Mouse (Mus musculus): ENCODE data around the gene Elavl3. TPM values are rescaled to one million over a fixed set of nuclear protein-coding genes. Genes with fewer than 3 reads are reported as not detected.

The Elavl3 gene
- 0.12 and 0.13 TPM in 2 replicates for polyA plus RNA-seq (2012; rRNA removed; ENCODE audit: low replicate concordance)

DNA sequence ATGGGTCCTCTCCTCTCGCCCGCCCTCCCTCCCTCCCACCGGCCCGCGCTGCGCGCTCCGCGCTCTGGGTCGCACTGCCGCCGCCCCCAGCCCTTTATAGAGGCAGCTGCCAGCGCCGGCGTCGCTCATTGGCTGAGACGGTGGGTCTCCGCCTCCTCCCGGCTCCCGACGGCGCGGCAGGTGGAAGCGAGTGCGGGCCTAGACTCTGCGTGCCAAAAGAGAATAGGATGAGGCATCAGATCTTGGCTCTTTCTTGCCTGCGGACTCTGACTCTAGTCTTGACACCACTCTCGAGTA is at the start of gene Elavl3:
TSS of gene Elavl3 (minus strand) at position 66 of the 297 bp plus-strand sequence.

DNA sequence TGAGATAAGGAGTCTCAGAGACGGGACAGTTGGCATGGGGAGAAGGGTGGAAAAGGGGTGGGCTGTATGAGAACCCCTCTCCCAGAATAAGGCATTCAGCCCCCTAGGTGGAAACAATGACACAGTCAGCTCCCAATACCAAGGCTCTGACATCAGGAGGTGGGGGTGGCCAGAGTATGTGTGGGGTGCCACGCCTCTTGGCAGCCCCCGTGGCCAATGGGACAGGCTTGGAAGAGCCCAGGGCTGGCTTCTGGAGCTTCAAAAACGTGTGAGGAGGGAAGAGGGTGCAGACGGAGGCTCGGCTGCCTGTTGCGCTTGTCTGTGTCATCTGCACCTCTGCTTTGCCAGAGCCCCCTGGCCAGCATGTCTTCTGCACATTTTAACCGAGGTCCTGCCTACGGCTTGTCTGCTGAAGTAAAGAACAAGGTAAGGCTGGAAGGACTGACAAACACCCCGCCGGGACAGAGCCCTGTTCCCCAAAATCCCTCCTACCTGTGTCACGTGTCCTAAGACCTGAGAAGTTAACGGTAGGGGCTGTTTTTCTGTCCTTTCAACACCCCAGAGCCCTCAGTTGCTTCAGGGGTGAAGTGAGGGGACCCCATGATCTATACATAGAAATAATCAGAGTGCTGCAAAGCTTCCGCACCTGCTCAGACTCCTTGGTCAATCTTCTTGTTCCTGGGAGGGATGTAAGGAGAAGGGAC is 47.3 kb upstream of the Elavl3 start, which contains the start of gene Cnn1:
TSS of gene Cnn1 (plus strand) at position 224 of the 704 bp plus-strand sequence.

DNA sequence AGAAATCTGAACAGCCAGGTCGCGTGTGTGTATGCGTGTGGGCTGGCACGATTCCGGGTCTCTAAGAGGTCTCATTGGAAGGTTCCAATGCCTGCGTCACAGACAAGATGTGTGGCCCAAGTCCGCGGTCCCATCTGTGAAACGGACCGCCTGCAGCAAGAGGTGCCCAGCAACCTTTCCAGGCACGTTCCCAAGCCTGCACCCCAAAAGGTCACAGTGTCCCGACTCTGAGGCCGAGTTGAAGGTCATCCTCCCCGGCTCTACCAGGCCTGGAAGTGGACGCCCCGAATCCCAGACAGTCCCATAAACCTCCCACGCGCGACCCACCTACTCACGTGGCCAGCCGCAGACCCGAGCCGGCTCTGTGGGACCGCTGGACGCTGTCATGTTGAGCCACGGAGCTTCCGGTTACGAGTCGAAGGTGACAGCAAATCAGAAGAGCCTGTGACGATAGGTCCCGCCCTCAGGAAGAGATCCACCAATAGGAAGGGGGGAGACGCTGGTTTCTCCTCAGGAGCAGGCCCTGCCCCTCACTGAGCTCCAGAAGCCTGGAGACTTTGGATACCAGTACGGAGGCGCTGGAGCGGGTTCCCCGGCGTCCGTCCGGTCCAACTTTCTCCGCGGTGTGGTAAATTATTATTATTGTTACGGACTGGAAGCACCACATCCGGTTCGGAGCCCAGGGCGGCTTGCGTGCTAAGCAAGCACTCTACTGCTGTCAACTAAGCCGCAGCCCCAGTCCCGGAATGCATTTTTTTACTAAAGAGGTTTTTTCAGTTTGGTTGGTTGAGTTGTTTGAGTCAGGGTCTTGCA is 33.4 kb upstream of the Elavl3 start, which contains the start of gene Ecsit:
TSS of gene Ecsit (minus strand) at position 417 of the 813 bp plus-strand sequence.

DNA sequence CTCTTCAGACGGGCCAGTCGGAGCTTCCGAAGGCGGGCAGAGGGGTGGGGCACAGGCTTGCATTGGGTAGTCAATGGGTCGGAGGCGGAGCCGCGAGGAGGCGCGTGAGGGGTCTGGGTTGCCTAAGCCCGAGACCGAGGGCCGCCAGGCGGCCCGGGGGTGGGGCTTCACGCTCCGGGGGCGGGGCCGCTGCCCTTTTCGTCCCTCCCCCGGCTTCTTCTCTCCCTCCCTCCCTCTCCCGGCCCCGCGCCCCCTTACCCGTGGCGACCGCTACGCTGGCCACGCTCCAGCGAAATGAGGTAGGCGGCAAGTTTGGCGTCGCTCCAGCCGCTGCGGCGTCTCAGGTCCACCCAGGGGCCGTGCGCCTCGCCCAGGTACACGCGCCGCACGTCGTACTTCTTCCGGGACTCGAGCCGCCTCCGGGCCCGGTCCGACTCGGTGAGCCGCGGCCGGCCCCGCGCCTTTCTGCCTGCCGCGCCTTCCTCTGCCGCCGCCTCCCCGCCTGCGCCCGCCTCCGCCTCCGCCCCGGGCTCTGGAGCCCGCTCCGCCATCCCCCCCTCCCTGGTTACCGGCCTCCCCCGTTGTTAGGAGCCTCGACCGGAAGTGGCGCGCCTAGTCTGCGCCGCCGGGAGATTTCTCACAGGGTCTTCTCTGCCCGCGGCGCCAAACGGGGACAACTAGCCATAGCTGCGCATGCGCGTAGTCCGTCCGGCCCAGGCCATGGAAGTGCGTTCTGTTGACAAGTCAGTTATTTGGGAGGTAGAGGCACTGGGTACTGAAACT is 19.2 kb upstream of the Elavl3 start, which contains the start of the genes Gm49318 and Zfp653:
TSS of gene Gm49318 (minus strand) at position 469 of the 783 bp plus-strand sequence.
TSS of gene Zfp653 (minus strand) at position 586 of the 783 bp plus-strand sequence.

DNA sequence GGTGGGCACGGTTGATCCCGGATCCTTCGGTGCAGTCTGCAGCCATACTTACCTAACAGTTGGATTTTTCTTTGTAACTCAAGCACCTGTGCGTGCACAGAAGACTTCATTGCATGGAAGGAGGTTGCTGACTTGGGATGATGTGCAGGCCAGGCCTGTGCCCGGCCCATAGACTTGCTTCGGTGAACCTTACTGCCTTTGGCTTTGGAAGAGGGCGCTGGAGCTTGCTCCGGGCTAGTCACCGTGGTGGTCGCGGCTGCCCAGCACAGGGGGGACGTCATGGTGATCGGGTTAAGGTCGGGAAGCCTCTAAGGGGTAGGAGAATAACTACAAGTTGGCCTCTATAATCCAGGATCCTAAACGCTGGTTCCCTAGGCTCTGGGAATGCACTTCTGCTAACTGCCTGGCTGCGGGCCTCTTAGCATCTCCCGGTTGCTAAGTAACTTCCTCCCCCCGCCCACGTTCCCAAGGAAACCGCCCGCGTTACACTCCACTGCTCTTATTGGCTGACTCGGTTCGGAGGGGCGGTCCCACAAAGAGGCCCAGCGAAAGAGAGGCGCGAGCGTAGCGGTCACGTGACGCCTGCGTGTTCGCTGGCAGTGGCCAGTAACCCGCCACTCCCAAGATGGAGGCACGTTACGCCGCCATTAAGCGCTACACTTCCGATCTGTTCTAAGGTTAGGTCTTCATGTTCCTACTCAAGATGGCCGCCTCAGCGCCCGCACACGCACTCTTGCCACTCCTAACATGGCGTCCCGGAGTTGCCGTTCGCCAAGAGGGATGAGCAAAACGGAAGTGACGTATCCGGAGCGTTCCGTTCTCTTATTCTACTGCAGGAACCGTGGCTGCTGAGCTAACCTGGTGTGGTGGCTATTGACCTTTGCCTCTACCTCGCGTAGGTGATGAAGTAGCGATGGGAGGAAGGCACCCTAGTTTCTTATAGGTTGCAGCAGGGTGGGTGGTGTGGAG is 49.3 kb downstream of the Elavl3 start, which contains the start of the genes Ccdc151 and Prkcsh:
TSS of gene Ccdc151 (minus strand) at position 441 of the 969 bp plus-strand sequence.
TSS of gene Prkcsh (plus strand) at position 613 of the 969 bp plus-strand sequence.

DNA sequence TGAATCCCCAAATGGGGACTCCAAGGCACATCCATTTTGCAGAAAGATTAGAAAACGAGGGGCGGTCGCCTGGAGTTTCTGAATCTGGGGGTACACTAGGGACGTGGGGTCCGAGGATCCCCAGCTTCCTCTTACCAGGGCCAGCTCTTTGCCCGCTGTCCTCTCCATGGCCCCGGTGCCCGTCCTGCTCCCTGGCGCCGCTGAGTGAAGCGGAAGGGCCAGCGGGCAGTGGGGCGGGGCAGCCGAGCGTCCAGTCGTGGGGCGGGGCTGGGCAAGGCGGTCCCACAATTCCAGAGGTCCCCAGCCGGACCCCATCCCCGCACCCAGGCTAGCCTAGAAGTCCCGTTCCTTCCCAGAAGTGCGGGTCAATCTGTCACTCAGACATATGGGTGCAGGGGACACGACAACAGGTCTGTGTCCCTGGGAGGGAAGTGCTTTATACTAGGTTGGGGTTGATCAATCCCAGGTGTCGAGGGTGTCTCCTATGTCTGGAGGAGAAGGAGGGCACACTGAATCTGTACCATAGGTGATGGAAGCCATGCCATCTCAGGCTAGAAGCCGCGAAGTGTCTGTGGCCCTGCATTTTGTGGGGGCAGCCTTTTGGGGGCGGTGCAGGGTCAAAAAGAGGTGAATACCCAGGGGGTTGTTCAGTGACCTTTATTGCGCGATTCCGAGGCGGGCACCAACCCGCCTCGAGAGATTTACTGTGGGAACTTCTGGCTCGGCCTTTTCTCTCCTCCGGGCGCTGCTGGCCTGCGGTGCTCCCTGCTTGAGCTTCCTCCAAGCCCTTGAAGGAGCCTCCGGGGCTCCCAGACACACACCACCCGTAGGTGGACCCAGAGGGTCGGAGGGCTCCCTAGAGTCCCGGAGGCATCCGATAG is 62.4 kb downstream of the Elavl3 start, which contains the start of gene Rgl3:
TSS of gene Rgl3 (minus strand) at position 217 of the 881 bp plus-strand sequence.

Other genes starting within 250 kb of the Elavl3 start
- gene Angptl8, start 216.5 kb downstream of the Elavl3 start, polyA plus RNA-seq (2012; rRNA removed; ENCODE audit: low replicate concordance) = 133 and 228 TPM in 2 replicates
- 77.8 and 82.0 TPM in 2 replicates for gene Dock6, start 199.4 kb downstream of the Elavl3 start, polyA plus RNA-seq (2012; rRNA removed; ENCODE audit: low replicate concordance)
- gene Rab3d, start 133.8 kb downstream of the Elavl3 start, polyA plus RNA-seq (2012; rRNA removed; ENCODE audit: low replicate concordance) = 114 and 133 TPM in 2 replicates
- 5.7 and 9.4 TPM in 2 replicates for gene Ccdc159, start 124.6 kb downstream of the Elavl3 start, polyA plus RNA-seq (2012; rRNA removed; ENCODE audit: low replicate concordance)
- 229 and 258 TPM in 2 replicates for gene Tmem205, start 124.5 kb downstream of the Elavl3 start, polyA plus RNA-seq (2012; rRNA removed; ENCODE audit: low replicate concordance)
- gene Plppr2, start 115.0 kb downstream of the Elavl3 start, polyA plus RNA-seq (2012; rRNA removed; ENCODE audit: low replicate concordance) = 15.2 and 35.3 TPM in 2 replicates
- gene Swsap1, start 96.3 kb downstream of the Elavl3 start, polyA plus RNA-seq (2012; rRNA removed; ENCODE audit: low replicate concordance) = 5.3 and 10.7 TPM in 2 replicates
- 14.0 and 19.5 TPM in 2 replicates for gene Epor, start 88.5 kb downstream of the Elavl3 start, polyA plus RNA-seq (2012; rRNA removed; ENCODE audit: low replicate concordance)
- gene Rgl3, start 62.6 kb downstream of the Elavl3 start, polyA plus RNA-seq (2012; rRNA removed; ENCODE audit: low replicate concordance) = 25.8 and 37.5 TPM in 2 replicates
- gene Ccdc151, start 49.4 kb downstream of the Elavl3 start, polyA plus RNA-seq (2012; rRNA removed; ENCODE audit: low replicate concordance) = 0.20 TPM in 1 of 2 replicates, not detected in the other
- 63.2 and 64.1 TPM in 2 replicates for gene Prkcsh, start 49.2 kb downstream of the Elavl3 start, polyA plus RNA-seq (2012; rRNA removed; ENCODE audit: low replicate concordance)
- gene Gm49318, start 19.2 kb upstream of the Elavl3 start, polyA plus RNA-seq (2012; rRNA removed; ENCODE audit: low replicate concordance) = not detected in 2 replicates
- 16.2 and 26.2 TPM in 2 replicates for gene Zfp653, start 19.4 kb upstream of the Elavl3 start, polyA plus RNA-seq (2012; rRNA removed; ENCODE audit: low replicate concordance)
- 50.9 and 75.0 TPM in 2 replicates for gene Ecsit, start 33.4 kb upstream of the Elavl3 start, polyA plus RNA-seq (2012; rRNA removed; ENCODE audit: low replicate concordance)
- gene Cnn1, start 47.2 kb upstream of the Elavl3 start, polyA plus RNA-seq (2012; rRNA removed; ENCODE audit: low replicate concordance) = 52.5 and 58.1 TPM in 2 replicates
- 138 and 169 TPM in 2 replicates for gene Elof1, start 65.1 kb upstream of the Elavl3 start, polyA plus RNA-seq (2012; rRNA removed; ENCODE audit: low replicate concordance)
- gene Acp5, start 83.7 kb upstream of the Elavl3 start, polyA plus RNA-seq (2012; rRNA removed; ENCODE audit: low replicate concordance) = 477 and 607 TPM in 2 replicates
- gene Pigyl, start 104.8 kb upstream of the Elavl3 start, polyA plus RNA-seq (2012; rRNA removed; ENCODE audit: low replicate concordance) = 49.0 and 67.1 TPM in 2 replicates
- gene Zfp872, start 136.1 kb upstream of the Elavl3 start, polyA plus RNA-seq (2012; rRNA removed; ENCODE audit: low replicate concordance) = 0.11 and 0.30 TPM in 2 replicates
- 19.2 and 19.9 TPM in 2 replicates for gene Zfp809, start 173.7 kb upstream of the Elavl3 start, polyA plus RNA-seq (2012; rRNA removed; ENCODE audit: low replicate concordance)
- gene Zfp599, start 207.9 kb upstream of the Elavl3 start, polyA plus RNA-seq (2012; rRNA removed; ENCODE audit: low replicate concordance) = 0.12 and 0.27 TPM in 2 replicates